Mouse (Mus musculus) limb, embryonic 12.5 days (tissue): ENCODE measurements around the gene Cacna1h. TPM values are rescaled to one million over a fixed set of nuclear protein-coding genes. Genes with fewer than 3 reads are reported as not detected.

Source experiments
- ATAC-seq: fragments of 200-750 bp; cut with Nextera tagmentation; 2 replicates; pipeline ENCODE4 v1.8.0; 2017; ENCODE audit warnings: low read depth, moderate TSS enrichment; ENCODE audit not compliant: insufficient number of reproducible peaks, insufficient read depth, low FRiP score, low TSS enrichment
- H3K27ac ChIP-seq: fragments of 300-500 bp; sonication (generic); 2 replicates; pipeline ENCODE4 v1.5.1; 2016; ENCODE audit warnings: mild to moderate bottlenecking, moderate library complexity
- H3K27me3 ChIP-seq: fragments of 300-500 bp; sonication (generic); 2 replicates; pipeline ENCODE4 v1.6.1; 2016; ENCODE audit warnings: mild to moderate bottlenecking, moderate library complexity
- H3K36me3 ChIP-seq: fragments of 300-500 bp; sonication (generic); 2 replicates; pipeline ENCODE4 v1.6.1; 2016; ENCODE audit warnings: mild to moderate bottlenecking, moderate library complexity
- H3K4me1 ChIP-seq: fragments of 300-500 bp; sonication (generic); replicated peaks from 2 replicates; pipeline ENCODE4 v1.6.1; 2016
- H3K4me2 ChIP-seq: fragments of 300-500 bp; sonication (generic); 2 replicates; pipeline ENCODE4 v1.6.1; 2016; ENCODE audit warnings: mild to moderate bottlenecking, moderate library complexity
- H3K4me3 ChIP-seq: fragments of 300-500 bp; sonication (generic); replicated peaks from 2 replicates; pipeline ENCODE4 v1.5.1; 2016; ENCODE audit warnings: mild to moderate bottlenecking
- H3K9ac ChIP-seq: fragments of 300-500 bp; sonication (generic); replicated peaks from 2 replicates; pipeline ENCODE4 v1.6.1; 2016; ENCODE audit warnings: mild to moderate bottlenecking, moderate library complexity
- H3K9me3 ChIP-seq: fragments of 300-500 bp; sonication (generic); 2 replicates; pipeline ENCODE4 v1.6.1; 2016; ENCODE audit warnings: mild to moderate bottlenecking, moderate library complexity
- WGBS: fragments of 180-500 bp; shearing (Covaris S2); methylation state at CpG from one replicate; pipeline ENCODE4 v1.1.7; 2016; 5-methylcytosine and 5-hydroxymethylcytosine counted together
- polyA plus RNA-seq: library from polyadenylated mRNA; unstranded; fragments of >200 nt; fragmentation: Nextera tagmentation; extraction: Ambion mirVana; gene quantifications from 2 replicates; pipeline ENCODE4 v1.2.1, GENCODE M21; 2016

Gene Cacna1h
- polyA plus RNA-seq, 1 experiment from 2014 or later: 10.1 TPM

DNA sequence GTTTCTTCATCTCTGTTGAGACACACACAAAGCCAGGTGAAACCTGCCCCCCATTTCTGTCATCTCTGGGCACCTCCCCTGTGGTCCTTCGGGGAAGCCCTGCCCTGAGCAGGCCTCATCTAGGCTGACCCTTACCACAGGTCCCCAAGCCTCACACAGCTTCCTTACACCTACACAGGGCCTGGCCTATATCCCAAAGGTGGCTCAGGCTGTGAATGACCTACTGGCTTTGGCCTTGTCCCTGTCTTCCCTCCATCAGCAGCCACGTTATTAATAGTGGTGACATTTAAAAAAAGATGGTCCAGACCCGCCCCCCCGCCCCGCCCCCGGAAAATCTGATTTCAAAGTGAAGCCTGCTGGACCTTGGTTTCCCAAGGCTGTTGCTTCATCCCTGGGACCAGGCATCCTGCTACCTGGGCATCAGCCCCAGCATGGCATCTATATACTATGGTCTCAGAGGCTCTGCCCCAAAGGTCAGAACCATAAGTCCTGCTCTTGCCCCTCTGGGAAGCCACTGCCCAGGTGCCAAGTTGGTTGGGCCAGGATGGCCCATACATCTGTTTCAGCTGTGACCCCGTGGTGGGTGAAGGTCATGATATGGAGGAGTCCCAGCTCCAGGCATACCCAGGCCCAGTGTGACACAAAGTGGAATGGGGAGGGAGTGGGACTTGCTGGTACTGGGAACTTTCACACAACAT lies 25.1 kb downstream of the Cacna1h start:
- Histone ChIP-seq H3K4me2 (no peak overlapping the region), H3K27me3 (0 out of 2 replicates have a peak, but pooled peaks cover 5% of the 10 kb centered on the region), H3K4me3 (no peak overlapping the region), H3K4me1 (peaks cover 70% of the 10 kb centered on the region), H3K9me3 (0 out of 2 replicates have a peak, but pooled peaks cover 8% of the 10 kb centered on the region), H3K36me3 (peaks cover 15% of the 10 kb centered on the region; the same call in 1 of the 2 replicates), H3K9ac (no peak overlapping the region), H3K27ac (no peak overlapping the region)
- 83% methylated on average over 7 of the region's 7 CpGs for WGBS
- no peak for ATAC-seq

DNA sequence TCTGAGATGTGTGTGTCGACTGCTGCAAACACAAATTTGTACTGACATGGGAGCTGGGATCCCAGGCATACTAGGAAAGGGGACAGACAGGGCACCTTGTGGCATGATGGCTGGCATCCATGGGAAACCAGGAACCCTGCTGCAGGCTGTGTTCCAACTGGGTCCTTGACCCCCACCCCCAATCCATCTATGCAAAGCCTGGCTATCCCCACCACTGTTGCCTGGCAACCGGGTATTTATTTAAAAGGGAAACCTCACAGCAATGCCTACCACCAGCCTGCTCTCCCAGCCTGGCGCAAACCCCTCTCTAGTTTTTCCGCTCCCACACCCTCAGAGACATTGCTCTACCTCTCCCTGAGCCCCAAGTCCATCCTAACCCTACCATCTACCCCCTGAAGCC lies 26.2 kb downstream of the Cacna1h start:
- Histone ChIP-seq H3K27me3 (0 out of 2 replicates have a peak, but pooled peaks cover 5% of the 10 kb centered on the region), H3K4me3 (no peak overlapping the region), H3K9ac (no peak overlapping the region), H3K9me3 (0 out of 2 replicates have a peak, but pooled peaks cover 5% of the 10 kb centered on the region), H3K4me1 (peaks cover 70% of the 10 kb centered on the region), H3K36me3 (peaks cover 18% of the 10 kb centered on the region; the same call in 1 of the 2 replicates), H3K4me2 (no peak overlapping the region), H3K27ac (0 out of 2 replicates have a peak overlapping the region, but pooled peaks have one; percentile 42)
- ATAC-seq: no peak
- 77% methylated on average over 4 of the region's 4 CpGs for WGBS

DNA sequence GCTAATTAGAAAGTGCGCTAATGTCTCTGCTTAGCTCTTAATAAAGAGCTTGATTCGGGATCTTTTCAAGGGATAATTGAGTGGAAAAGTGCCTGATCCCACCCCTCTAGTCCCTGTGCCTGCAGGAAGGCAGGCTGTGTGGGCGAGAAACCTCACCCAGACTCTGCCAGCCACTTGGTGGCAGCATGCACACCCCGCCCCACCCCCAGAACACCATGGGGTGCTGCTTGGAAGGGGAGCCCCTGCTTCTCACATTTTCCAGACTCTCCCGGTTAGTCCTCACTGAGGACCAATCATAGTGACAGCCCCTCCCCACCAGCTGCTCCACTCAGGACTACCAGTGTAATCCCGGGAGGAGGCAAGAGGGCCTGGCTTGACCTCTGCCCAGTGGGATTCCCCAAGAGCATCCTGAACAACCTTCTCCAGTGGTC lies 27.6 kb downstream of the Cacna1h start:
- Histone ChIP-seq H3K4me3 (no peak overlapping the region), H3K9ac (0 out of 2 replicates have a peak overlapping the region, but pooled peaks have one; percentile 23), H3K4me1 (peaks cover 64% of the 10 kb centered on the region), H3K27ac (peak overlapping the region; percentile 71), H3K9me3 (no peaks in the 10 kb centered on the region), H3K27me3 (peaks cover 5% of the 10 kb centered on the region; the same call in 1 of the 2 replicates), H3K4me2 (peak overlapping the region; percentile 30), H3K36me3 (peaks cover 14% of the 10 kb centered on the region; the same call in 1 of the 2 replicates)
- ATAC-seq: no peak
- WGBS: 17% methylated on average over 6 of the region's 6 CpGs

DNA sequence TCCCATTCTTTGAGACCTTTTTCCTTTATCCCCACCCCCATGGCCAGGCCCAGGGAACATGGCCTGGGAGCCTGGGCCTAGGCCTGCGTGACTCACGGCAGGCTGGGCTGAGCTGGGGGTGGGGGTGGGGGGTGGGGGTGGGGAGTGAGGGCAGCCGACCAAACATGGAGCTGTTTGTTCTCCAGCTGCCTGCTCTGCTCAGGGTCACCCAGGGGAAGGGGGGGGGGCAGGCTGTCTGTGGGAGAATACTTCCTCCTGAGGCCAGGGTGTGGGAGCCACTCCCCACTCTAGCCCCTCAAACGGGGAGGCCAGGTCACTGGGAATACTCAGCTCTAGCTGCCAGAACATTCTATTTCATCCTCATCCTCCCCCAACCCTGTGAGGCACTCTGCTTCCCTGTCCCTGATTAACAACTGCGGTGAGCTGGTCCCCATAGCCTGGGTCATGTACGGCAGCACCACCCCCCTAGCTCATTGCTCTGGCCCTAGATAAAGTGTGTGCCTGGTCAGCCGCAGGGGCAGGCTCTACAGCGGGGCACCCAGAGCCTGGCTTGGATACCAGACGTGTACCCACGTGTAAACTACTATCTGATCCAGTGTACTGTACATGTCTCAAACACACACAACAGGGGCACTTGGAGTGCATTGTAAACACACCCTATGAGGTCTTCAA lies 28.2 kb downstream of the Cacna1h start:
- Histone ChIP-seq H3K4me3 (no peak overlapping the region), H3K27me3 (peaks cover 5% of the 10 kb centered on the region; the same call in 1 of the 2 replicates)
- 0 out of 2 replicates have a peak, but pooled peaks have one; percentile 28 for ATAC-seq

DNA sequence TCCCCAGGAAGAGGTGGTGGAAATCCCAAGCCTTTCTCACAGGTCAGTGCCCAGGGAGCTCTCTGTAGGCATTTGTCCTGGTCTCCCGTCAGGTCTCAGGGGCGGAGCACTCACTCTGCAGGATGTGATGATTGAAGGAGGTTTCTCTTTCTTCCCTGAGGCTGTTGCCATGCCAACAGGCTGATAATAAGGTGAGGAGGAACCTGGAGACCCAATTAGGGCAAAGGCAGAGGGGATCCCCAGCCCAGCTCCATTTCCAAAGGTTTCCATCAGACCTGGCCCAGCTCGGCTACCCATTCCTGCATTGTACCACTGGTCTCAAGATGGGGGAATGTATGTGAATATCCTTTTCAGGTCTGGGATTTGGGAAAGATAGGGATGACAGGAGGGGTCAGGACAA lies 29.4 kb downstream of the Cacna1h start:
- no peak overlapping the region for H3K4me3 ChIP-seq
- H3K27ac ChIP-seq: no peak overlapping the region
- H3K4me2 ChIP-seq: no peak overlapping the region
- ATAC-seq: no peak
- H3K27me3 ChIP-seq: peaks cover 5% of the 10 kb centered on the region; the same call in 1 of the 2 replicates
- H3K9ac ChIP-seq: no peak overlapping the region
- peaks cover 10% of the 10 kb centered on the region; the same call in 1 of the 2 replicates for H3K36me3 ChIP-seq
- WGBS: 38% methylated on average over 3 of the region's 3 CpGs
- H3K4me1 ChIP-seq: peaks cover 52% of the 10 kb centered on the region
- no peaks in the 10 kb centered on the region for H3K9me3 ChIP-seq

More for the DNA sequence above, 28.2 kb downstream of the Cacna1h start:
- 7% methylated on average over 10 of the region's 10 CpGs for WGBS
- peak overlapping the region; percentile 30; the same call in 1 of the 2 replicates for H3K4me2 ChIP-seq
- H3K36me3 ChIP-seq: peaks cover 13% of the 10 kb centered on the region; the same call in 1 of the 2 replicates
- no peaks in the 10 kb centered on the region for H3K9me3 ChIP-seq
- peak overlapping the region; percentile 71 for H3K27ac ChIP-seq
- peaks cover 60% of the 10 kb centered on the region for H3K4me1 ChIP-seq
- no peak overlapping the region for H3K9ac ChIP-seq

DNA sequence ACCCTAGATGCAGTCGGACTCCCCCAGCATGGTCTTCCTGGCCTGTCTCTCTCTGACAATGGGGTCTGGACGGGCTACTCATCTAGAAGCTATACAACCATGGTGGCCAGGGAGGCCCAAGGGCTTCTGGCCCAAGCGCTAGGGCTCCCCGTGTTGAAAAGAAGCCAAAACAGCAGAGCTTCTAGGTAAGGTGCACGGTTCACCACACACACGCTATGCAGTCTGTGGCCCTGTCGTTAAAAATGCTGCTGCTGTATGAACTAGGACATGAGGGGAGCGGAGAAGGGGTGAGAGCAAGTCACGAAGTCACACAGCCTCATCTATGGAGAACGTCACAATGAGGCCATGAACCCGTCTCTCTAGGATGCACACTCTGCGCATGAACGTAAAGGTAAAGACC lies 31.4 kb downstream of the Cacna1h start:
- ATAC-seq: no peak

DNA sequence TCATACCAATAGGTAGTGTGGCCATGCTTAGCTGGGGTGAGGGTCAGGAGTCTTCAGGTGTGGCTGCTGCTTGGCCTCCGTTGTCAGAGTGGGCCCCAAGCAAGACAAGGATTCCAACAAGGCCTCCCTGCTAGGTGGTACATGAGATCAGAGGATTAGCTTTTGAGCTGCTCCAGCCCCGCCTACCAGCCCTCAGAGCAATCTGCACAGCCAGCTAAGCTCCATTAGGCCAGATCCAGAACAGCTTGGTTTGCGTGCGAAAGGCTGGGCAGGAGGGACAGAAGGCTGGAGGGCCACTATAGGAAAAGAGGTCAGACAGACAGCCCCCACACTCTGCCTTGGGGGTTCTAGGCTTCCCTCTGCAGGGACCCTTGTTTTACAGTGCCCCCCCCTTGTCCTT lies 32.1 kb downstream of the Cacna1h start:
- no peak overlapping the region for H3K4me2 ChIP-seq
- H3K9ac ChIP-seq: no peak overlapping the region
- H3K4me3 ChIP-seq: no peak overlapping the region
- peaks cover 5% of the 10 kb centered on the region; the same call in 1 of the 2 replicates for H3K27me3 ChIP-seq
- no peak for ATAC-seq
- 56% methylated on average over 4 of the region's 4 CpGs for WGBS
- no peaks in the 10 kb centered on the region for H3K9me3 ChIP-seq
- H3K36me3 ChIP-seq: peaks cover 21% of the 10 kb centered on the region
- no peak overlapping the region for H3K27ac ChIP-seq
- peaks cover 45% of the 10 kb centered on the region for H3K4me1 ChIP-seq

More for the DNA sequence above, 31.4 kb downstream of the Cacna1h start:
- Histone ChIP-seq H3K9me3 (no peaks in the 10 kb centered on the region), H3K4me1 (peaks cover 53% of the 10 kb centered on the region), H3K27me3 (peaks cover 5% of the 10 kb centered on the region; the same call in 1 of the 2 replicates), H3K36me3 (peaks cover 14% of the 10 kb centered on the region), H3K27ac (no peak overlapping the region), H3K4me2 (no peak overlapping the region), H3K4me3 (no peak overlapping the region), H3K9ac (no peak overlapping the region)
- 85% methylated on average over 13 of the region's 13 CpGs for WGBS

DNA sequence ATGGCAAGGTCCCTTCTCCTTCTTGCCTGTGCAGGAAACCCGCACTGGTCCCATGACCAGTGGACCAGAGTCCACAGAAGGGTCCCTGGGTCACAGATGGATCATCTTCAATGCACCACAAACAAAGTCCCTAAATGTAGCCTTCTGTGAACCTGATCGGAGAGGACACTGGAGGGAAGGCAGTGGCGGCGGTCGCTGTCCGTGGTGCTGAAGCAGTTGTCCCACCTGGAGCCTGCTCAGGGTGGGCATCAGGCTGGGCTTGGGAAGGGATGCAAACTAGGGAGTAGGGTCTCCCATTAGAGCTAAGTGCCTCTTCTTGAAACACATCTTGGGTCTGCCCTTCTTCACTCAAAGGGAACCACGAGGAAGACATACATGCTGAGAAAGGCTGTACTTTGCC lies 33.1 kb downstream of the Cacna1h start:
- Histone ChIP-seq H3K9ac (no peak overlapping the region), H3K27ac (no peak overlapping the region), H3K4me2 (no peak overlapping the region), H3K27me3 (peaks cover 5% of the 10 kb centered on the region), H3K4me3 (no peak overlapping the region), H3K36me3 (peaks cover 31% of the 10 kb centered on the region), H3K4me1 (peaks cover 35% of the 10 kb centered on the region), H3K9me3 (no peaks in the 10 kb centered on the region)
- WGBS: 3% methylated on average over 7 of the region's 7 CpGs
- no peak for ATAC-seq

DNA sequence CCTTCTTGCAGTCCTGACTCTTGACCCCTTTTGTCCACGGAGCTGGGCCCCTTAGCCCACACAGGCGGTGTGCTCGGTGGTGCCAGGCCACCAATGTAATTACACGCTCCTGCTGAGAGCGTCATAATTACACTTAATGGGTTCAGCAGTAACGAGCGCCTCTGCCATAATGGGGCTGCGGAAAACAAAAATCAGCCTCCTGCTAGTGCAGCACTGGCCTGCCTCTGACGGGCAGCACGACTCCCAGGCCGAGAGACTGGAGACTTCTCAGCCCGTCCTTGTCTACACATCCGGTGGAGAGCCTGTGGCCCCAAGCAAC lies 35.1 kb downstream of the Cacna1h start:
- Histone ChIP-seq H3K27ac (peak overlapping the region; percentile 31; the same call in 1 of the 2 replicates), H3K9ac (no peak overlapping the region), H3K27me3 (no peaks in the 10 kb centered on the region; the same call in none of the 2 replicates), H3K4me1 (peaks cover 20% of the 10 kb centered on the region), H3K4me2 (no peak overlapping the region), H3K4me3 (no peak overlapping the region), H3K9me3 (no peaks in the 10 kb centered on the region), H3K36me3 (peaks cover 42% of the 10 kb centered on the region)
- no peak for ATAC-seq
- WGBS: 18% methylated on average over 13 of the region's 13 CpGs

DNA sequence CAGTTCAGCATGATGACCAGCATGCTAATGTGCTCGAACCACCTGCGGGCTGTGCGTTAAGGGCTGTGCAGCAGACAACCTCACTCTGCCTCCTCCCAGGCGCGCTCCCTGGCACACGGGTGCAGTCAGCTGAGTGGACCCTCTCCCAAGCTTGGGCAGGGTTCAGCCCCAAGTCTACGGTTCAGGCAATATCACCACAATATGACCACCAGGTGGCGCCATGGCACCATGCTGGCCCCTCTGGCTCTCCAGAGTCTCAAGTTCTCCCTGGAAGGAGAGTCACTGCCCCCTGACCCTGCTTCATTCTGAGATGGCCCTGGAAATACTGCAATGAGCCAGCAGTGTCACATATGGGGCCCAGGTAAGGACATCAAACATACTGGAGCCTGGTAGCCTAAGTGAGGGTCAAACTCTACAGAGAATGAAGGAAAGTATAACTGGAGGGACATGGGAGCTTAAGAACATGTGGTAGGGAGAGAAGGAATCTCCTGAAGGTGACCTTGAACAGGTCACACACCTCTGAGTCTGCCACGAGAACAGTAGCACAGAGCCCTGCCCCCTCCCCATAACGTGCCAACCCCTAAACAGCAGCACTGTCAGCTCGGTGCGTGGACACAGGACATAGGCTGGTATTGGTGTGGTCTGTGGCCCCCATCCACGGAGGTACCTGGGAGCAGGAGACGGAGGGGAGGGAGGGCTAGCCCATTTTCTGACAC lies 35.6 kb downstream of the Cacna1h start:
- Histone ChIP-seq H3K4me2 (no peak overlapping the region), H3K9ac (no peak overlapping the region), H3K9me3 (no peaks in the 10 kb centered on the region), H3K27me3 (no peaks in the 10 kb centered on the region; the same call in none of the 2 replicates), H3K36me3 (peaks cover 47% of the 10 kb centered on the region), H3K4me3 (no peak overlapping the region), H3K4me1 (peaks cover 20% of the 10 kb centered on the region), H3K27ac (no peak overlapping the region; the same call in 1 of the 2 replicates)
- no peak; the same call in 1 of the 2 replicates for ATAC-seq
- 28% methylated on average over 14 of the region's 14 CpGs for WGBS
